Mouse (Mus musculus) ES-E14 (cell line): ENCODE results near the gene Ap3d1.

Experiments used
- CHD2 ChIP-seq: IDR thresholded peaks from 2 replicates; pipeline ENCODE4 v1.6.1; 2014; ENCODE audit warnings: mild to moderate bottlenecking, low read depth, low read length, inconsistent platforms
- HCFC1 ChIP-seq: IDR thresholded peaks from 2 replicates; pipeline ENCODE4 v1.6.1; 2012; ENCODE audit warnings: low read length, inconsistent platforms, borderline replicate concordance; ENCODE audit not compliant: insufficient read depth
- ZC3H11A ChIP-seq: IDR thresholded peaks from 2 replicates; pipeline ENCODE4 v1.6.1; 2012; ENCODE audit warnings: low read depth, mild to moderate bottlenecking, inconsistent platforms, low read length, borderline replicate concordance

GRCm38 (mm10) chr10:80766161-80766815, 24.2 kb upstream of the Ap3d1 start:
- TF ChIP-seq ZC3H11A (no peak), HCFC1 (no peak), CHD2 (no peak)
